ENCODE assay signal across 8 mouse cellular contexts in genomic region chr15:88837199-88837932, GRCm38 (mm10). TPM values are rescaled to one million over a fixed set of nuclear protein-coding genes. Genes with fewer than 3 reads are reported as not detected.
A peak's percentile ranks its signal among the peaks of the same experiment; 100 is the strongest.
DNase-seq lines count a peak whose midpoint lies in the region; ATAC-seq and TF ChIP-seq lines count a peak whose summit lies in the region.

No protein-coding gene starts in this region.

- H3K27me3 ChIP-seq in MEL (ENCODE audit: control insufficient read depth in 1 of 2, insufficient read depth in 2 of 2, low read length in 2 of 2) = no peaks in the 10 kb centered on the region
- 0 out of 2 replicates have a peak, but pooled peaks cover 3% of the 10 kb centered on the region for H3K27me3 ChIP-seq in embryonic facial prominence, embryonic 10.5 days (replicated peaks; ENCODE audit: low read depth, poor library complexity, severe bottlenecking)
- H3K27me3 ChIP-seq in heart, embryonic 13.5 days (replicated peaks) = no peaks in the 10 kb centered on the region
- H3K27me3 ChIP-seq in kidney, embryonic 15.5 days = no peaks in the 10 kb centered on the region
- H3K27me3 ChIP-seq in liver, embryonic 16.5 days (ENCODE audit: control insufficient read depth, insufficient read depth, low read depth, low read length) = peaks cover 9% of the 10 kb centered on the region

- TF ChIP-seq CTCF in MEL (IDR thresholded peaks at IDR 0.05 in 2 of 3, conservative IDR thresholded peaks at IDR 0.05 in 1 of 3; ENCODE audit: control insufficient read depth in 1 of 3, insufficient read depth in 1 of 3, low read depth in 2 of 3, low read length in 3 of 3, poor library complexity in 1 of 3, severe bottlenecking in 1 of 3) = peak in 2 of 3 experiments; percentile 5 to 19; a peak in 3 of 6 replicates

- no peaks in the 10 kb centered on the region for H3K36me3 ChIP-seq in MEL (ENCODE audit: control insufficient read depth in 1 of 2, insufficient read depth in 2 of 2, low read length in 2 of 2)
- H3K36me3 ChIP-seq in embryonic facial prominence, embryonic 10.5 days (replicated peaks) = no peaks in the 10 kb centered on the region
- H3K36me3 ChIP-seq in heart, embryonic 13.5 days = no peaks in the 10 kb centered on the region
- H3K36me3 ChIP-seq in kidney, embryonic 15.5 days = no peaks in the 10 kb centered on the region
- H3K36me3 ChIP-seq in liver, embryonic 16.5 days (ENCODE audit: control insufficient read depth, insufficient read depth) = no peaks in the 10 kb centered on the region

- peak; percentile 13; the same call in 1 of the 2 replicates for ATAC-seq in heart, embryonic 13.5 days (ENCODE audit: extremely low read depth, insufficient number of reproducible peaks, low FRiP score, low TSS enrichment)
- peak; percentile 55 for ATAC-seq in kidney, embryonic 15.5 days (replicated peaks; ENCODE audit: low FRiP score)
- peak; percentile 79 for ATAC-seq in liver, embryonic 16.5 days (ENCODE audit: low read depth)

- peak overlapping the region; percentile 89 to 99 for H3K4me3 ChIP-seq in MEL (ENCODE audit: control insufficient read depth in 1 of 2, insufficient read depth in 1 of 2, low read depth in 2 of 2, low read length in 2 of 2)
- H3K4me3 ChIP-seq in embryonic facial prominence, embryonic 10.5 days = peak overlapping the region; percentile 62
- H3K4me3 ChIP-seq in heart, embryonic 13.5 days = peak overlapping the region; percentile 63
- peak overlapping the region; percentile 55 for H3K4me3 ChIP-seq in kidney, embryonic 15.5 days (replicated peaks)
- peak overlapping the region; percentile 58 for H3K4me3 ChIP-seq in liver, embryonic 16.5 days (ENCODE audit: low read depth, low read length)

- TF ChIP-seq RAD21 in MEL (IDR thresholded peaks at IDR 0.05; ENCODE audit: low read depth, low read length) = no peak

- H3K9ac ChIP-seq in MEL (ENCODE audit: control insufficient read depth, low read depth, low read length, poor library complexity, severe bottlenecking) = peak overlapping the region; percentile 75
- peak overlapping the region; percentile 83 for H3K9ac ChIP-seq in heart, embryonic 13.5 days
- H3K9ac ChIP-seq in kidney, embryonic 15.5 days = peak overlapping the region; percentile 56
- H3K9ac ChIP-seq in liver, embryonic 16.5 days (ENCODE audit: low read depth, low read length) = peak overlapping the region; percentile 52

- no peaks in the 10 kb centered on the region for H3K9me3 ChIP-seq in MEL (replicated peaks; ENCODE audit: insufficient read depth, low read length)
- no peaks in the 10 kb centered on the region for H3K9me3 ChIP-seq in embryonic facial prominence, embryonic 10.5 days
- no peaks in the 10 kb centered on the region for H3K9me3 ChIP-seq in heart, embryonic 13.5 days
- H3K9me3 ChIP-seq in kidney, embryonic 15.5 days (replicated peaks) = no peaks in the 10 kb centered on the region
- no peaks in the 10 kb centered on the region for H3K9me3 ChIP-seq in liver, embryonic 16.5 days (replicated peaks; ENCODE audit: control insufficient read depth, low read length)

- 1% methylated on average over 39 of the region's 39 CpGs for WGBS in embryonic facial prominence, embryonic 10.5 days
- under 1% methylated on average over 39 of the region's 39 CpGs for WGBS in heart, embryonic 13.5 days
- 0% methylated on average over 39 of the region's 39 CpGs for WGBS in kidney, embryonic 15.5 days
- WGBS in liver, embryonic 16.5 days (ENCODE audit: insufficient replicate concordance) = 1% methylated on average over 39 of the region's 39 CpGs

- peaks cover 0 to 2% of the 10 kb centered on the region in 2 experiments; a peak in 1 of 4 replicates for H3K4me1 ChIP-seq in MEL (ENCODE audit: control insufficient read depth in 1 of 2, insufficient read depth in 2 of 2, low read length in 2 of 2)
- H3K4me1 ChIP-seq in embryonic facial prominence, embryonic 10.5 days = peaks cover 44% of the 10 kb centered on the region
- peaks cover 61% of the 10 kb centered on the region for H3K4me1 ChIP-seq in heart, embryonic 13.5 days
- H3K4me1 ChIP-seq in kidney, embryonic 15.5 days = peaks cover 37% of the 10 kb centered on the region
- peaks cover 3% of the 10 kb centered on the region for H3K4me1 ChIP-seq in liver, embryonic 16.5 days (ENCODE audit: control insufficient read depth, low read depth, low read length)

- TF ChIP-seq POLR2A in MEL (IDR thresholded peaks at IDR 0.05; ENCODE audit: control insufficient read depth in 1 of 2, insufficient read depth in 1 of 2, low read depth in 1 of 2, low read length in 2 of 2, poor library complexity in 1 of 2) = peak in 1 of 2 experiments; percentile 55; a peak in 1 of 4 replicates

- peak overlapping the region; percentile 92 for H3K4me2 ChIP-seq in heart, embryonic 13.5 days
- H3K4me2 ChIP-seq in kidney, embryonic 15.5 days = peak overlapping the region; percentile 85
- peak overlapping the region; percentile 68 for H3K4me2 ChIP-seq in liver, embryonic 16.5 days (ENCODE audit: low read depth, low read length)

- peak overlapping the region; percentile 38; the same call in 1 of the 2 replicates for H3K27ac ChIP-seq in MEL (ENCODE audit: control insufficient read depth, low read depth, low read length)
- H3K27ac ChIP-seq in embryonic facial prominence, embryonic 10.5 days (replicated peaks) = peak overlapping the region; percentile 78
- peak overlapping the region; percentile 88 for H3K27ac ChIP-seq in heart, embryonic 13.5 days (replicated peaks)
- peak overlapping the region; percentile 46 for H3K27ac ChIP-seq in kidney, embryonic 15.5 days
- peak overlapping the region; percentile 69 for H3K27ac ChIP-seq in liver, embryonic 16.5 days (ENCODE audit: low read length)

- DNase-seq in 3134 (ENCODE audit: extremely low read depth, insufficient read length, low spot score) (peak; percentile 88), MEL (ENCODE audit: low read depth, low spot score) (peak; percentile 85)
- DNase-seq in embryonic facial prominence, embryonic 10.5 days (ENCODE audit: low spot score) = peak; percentile 75
- peak; percentile 65 for DNase-seq in neural tube, embryonic 10.5 days (ENCODE audit: extremely low spot score, low spot score)
- peak; percentile 57 to 78 for DNase-seq in urinary bladder, postnatal 4 days (ENCODE audit: low spot score in 2 of 2)

- TF ChIP-seq EP300 in MEL (IDR thresholded peaks at IDR 0.05; ENCODE audit: low read depth in 1 of 2, low read length in 2 of 2) = no peak

- H3K79me2 ChIP-seq in MEL (ENCODE audit: control insufficient read depth, insufficient read depth, low read length, poor library complexity) = no peaks in the 10 kb centered on the region; the same call in 1 of the 2 replicates

TF ChIP-seq in MEL, 35 proteins besides CTCF, POLR2A, EP300 and RAD21:
- peak; percentile 24; the same call in 1 of the 2 replicates for TF ChIP-seq USF1 (IDR thresholded peaks at IDR 0.05; ENCODE audit: low read depth, low read length)
- peak; percentile 40; the same call in 1 of the 2 replicates for TF ChIP-seq NELFE (IDR thresholded peaks at IDR 0.05; ENCODE audit: low read depth, low read length)
- no peak for TF ChIP-seq RCOR1 (IDR thresholded peaks at IDR 0.05; ENCODE audit: low read depth, low read length)
- TF ChIP-seq MXI1 (IDR thresholded peaks at IDR 0.05; ENCODE audit: low read depth, low read length) = peak; percentile 76; the same call in 1 of the 2 replicates
- no peak; the same call in 1 of the 2 replicates for TF ChIP-seq MYC (IDR thresholded peaks at IDR 0.05; ENCODE audit: low read depth, low read length)
- peak; percentile 37; the same call in 1 of the 2 replicates for TF ChIP-seq HCFC1 (IDR thresholded peaks at IDR 0.05; ENCODE audit: low read depth, low read length)
- peak; percentile 61 for TF ChIP-seq SIN3A (IDR thresholded peaks at IDR 0.05; ENCODE audit: low read length)
- peak; percentile 23; the same call in 1 of the 2 replicates for TF ChIP-seq MAZ (IDR thresholded peaks at IDR 0.05; ENCODE audit: low read depth, low read length)
- TF ChIP-seq TBP (IDR thresholded peaks at IDR 0.05; ENCODE audit: low read depth, low read length) = 0 out of 2 replicates have a peak, but pooled peaks have one; percentile 11
- TF ChIP-seq TAL1 (IDR thresholded peaks at IDR 0.05; ENCODE audit: low read length) = no peak
- TF ChIP-seq BHLHE40 (IDR thresholded peaks at IDR 0.05; ENCODE audit: borderline replicate concordance, low read depth, low read length) = no peak

RNA-seq across cellular contexts. Expression of gene Creld2, which starts 17.9 kb away (rescaled TPM):
- 121 and 188 TPM in 2 replicates for total RNA-seq in MEL (2012; rRNA removed)
- 100 to 1,000 TPM in 1 of 2 experiments, not detected in 1; 118 TPM for polyA plus RNA-seq in MEL (2012; ENCODE audit: insufficient read depth in 1 of 2, insufficient read length in 2 of 2, low read depth in 1 of 2, low replicate concordance in 2 of 2, missing spikeins in 1 of 2)
- 92.2 and 93.9 TPM in 2 replicates for polyA plus RNA-seq in embryonic facial prominence, embryonic 10.5 days (2016; fragmentation: Nextera tagmentation; extraction: Ambion mirVana)
- polyA plus RNA-seq in heart, embryonic 13.5 days (2015; fragmentation: Nextera tagmentation; extraction: Ambion mirVana) = 54.1 and 63.7 TPM in 2 replicates
- polyA plus RNA-seq in kidney, embryonic 15.5 days (2015; fragmentation: Nextera tagmentation; extraction: Ambion mirVana) = 101 and 104 TPM in 2 replicates
- 39.7 TPM in 2 replicates for polyA plus RNA-seq in liver, embryonic 16.5 days (2015; fragmentation: Nextera tagmentation; extraction: Ambion mirVana)

RNA-seq across cellular contexts. Expression of gene Alg12, which starts 18.2 kb away (rescaled TPM):
- 12.3 and 13.7 TPM in 2 replicates for total RNA-seq in MEL (2012; rRNA removed)
- 10 to 100 TPM in 1 of 2 experiments, not detected in 1; 18.6 TPM for polyA plus RNA-seq in MEL (2012; ENCODE audit: insufficient read depth in 1 of 2, insufficient read length in 2 of 2, low read depth in 1 of 2, low replicate concordance in 2 of 2, missing spikeins in 1 of 2)
- 10.9 and 12.5 TPM in 2 replicates for polyA plus RNA-seq in embryonic facial prominence, embryonic 10.5 days (2016; fragmentation: Nextera tagmentation; extraction: Ambion mirVana)
- 8.9 and 10.5 TPM in 2 replicates for polyA plus RNA-seq in heart, embryonic 13.5 days (2015; fragmentation: Nextera tagmentation; extraction: Ambion mirVana)
- 12.2 and 14.3 TPM in 2 replicates for polyA plus RNA-seq in kidney, embryonic 15.5 days (2015; fragmentation: Nextera tagmentation; extraction: Ambion mirVana)
- 5.5 and 6.0 TPM in 2 replicates for polyA plus RNA-seq in liver, embryonic 16.5 days (2015; fragmentation: Nextera tagmentation; extraction: Ambion mirVana)

RNA-seq across cellular contexts. Expression of gene Pim3, which starts 24.6 kb away (rescaled TPM):
- 29.5 and 41.6 TPM in 2 replicates for total RNA-seq in MEL (2012; rRNA removed)
- polyA plus RNA-seq in MEL (2012; ENCODE audit: insufficient read depth in 1 of 2, insufficient read length in 2 of 2, low read depth in 1 of 2, low replicate concordance in 2 of 2, missing spikeins in 1 of 2) = 10 to 100 TPM in 1 of 2 experiments, not detected in 1; 33.6 TPM
- polyA plus RNA-seq in embryonic facial prominence, embryonic 10.5 days (2016; fragmentation: Nextera tagmentation; extraction: Ambion mirVana) = 43.6 and 49.0 TPM in 2 replicates
- polyA plus RNA-seq in heart, embryonic 13.5 days (2015; fragmentation: Nextera tagmentation; extraction: Ambion mirVana) = 51.8 and 57.0 TPM in 2 replicates
- 50.4 and 54.6 TPM in 2 replicates for polyA plus RNA-seq in kidney, embryonic 15.5 days (2015; fragmentation: Nextera tagmentation; extraction: Ambion mirVana)
- polyA plus RNA-seq in liver, embryonic 16.5 days (2015; fragmentation: Nextera tagmentation; extraction: Ambion mirVana) = 23.9 and 33.8 TPM in 2 replicates

Comparison
In these comparisons a context has a peak if more than half of its experiments do, and no peak if none do; other contexts are left out.
1. Peak in every context shown above with its lines: DNase-seq, ATAC-seq, H3K4me3 ChIP-seq and H3K27ac ChIP-seq.
2. H3K27ac ChIP-seq: peak in every context shown above with its lines; median percentile 88 in heart, embryonic 13.5 days; 78 in embryonic facial prominence, embryonic 10.5 days; 69 in liver, embryonic 16.5 days; 46 in kidney, embryonic 15.5 days; 38 in MEL.
3. ATAC-seq: peak in every context shown above with its lines; median percentile 79 in liver, embryonic 16.5 days; 55 in kidney, embryonic 15.5 days; 13 in heart, embryonic 13.5 days.